Mouse (Mus musculus): ENCODE measurements at regions not wholly inside any gene's neighbourhood (a gene's known extent, or its start where the extent isn't known, plus 50 kb on each side); places are given as distances from the start of the nearest gene placed in this dataset.

GRCm38 (mm10) chrX:13014051-13014450, 57.2 kb upstream of the Usp9x start:
- H3K9me3 ChIP-seq = no peaks in the 10 kb centered on the region
- H3K27me3 ChIP-seq (replicated peaks) = no peaks in the 10 kb centered on the region
- ATAC-seq (replicated peaks) = no peak
- no peak overlapping the region for H3K4me2 ChIP-seq
- 69% methylated on average over 3 of the region's 3 CpGs for WGBS
- no peaks in the 10 kb centered on the region for H3K4me1 ChIP-seq
- no peak overlapping the region for H3K4me3 ChIP-seq
- H3K36me3 ChIP-seq (replicated peaks) = no peaks in the 10 kb centered on the region
- no peak overlapping the region for H3K9ac ChIP-seq
- no peak overlapping the region for H3K27ac ChIP-seq

DNA sequence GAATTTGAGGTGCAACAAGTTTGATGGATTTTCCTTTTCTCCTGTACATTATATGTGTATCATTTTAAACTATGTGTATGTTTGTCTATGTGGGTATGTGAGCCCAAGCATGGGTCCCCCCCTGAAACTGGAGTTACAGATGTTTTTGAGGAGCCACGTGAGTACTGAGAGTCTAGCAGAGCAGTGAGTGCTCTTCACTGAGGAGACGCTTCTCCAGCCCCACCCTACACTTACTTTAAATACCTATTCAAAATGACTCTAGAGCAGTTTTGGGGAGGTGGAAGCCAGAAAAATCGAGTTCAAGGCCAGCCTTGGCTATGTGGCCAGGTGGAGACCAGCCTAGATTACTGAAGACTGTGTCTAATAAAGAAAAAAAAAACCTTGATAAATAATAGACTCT, 58.2 kb upstream of the Usp9x start:
- Histone ChIP-seq H3K9me3 (no peaks in the 10 kb centered on the region), H3K36me3 (replicated peaks) (no peaks in the 10 kb centered on the region), H3K4me3 (no peak overlapping the region), H3K4me1 (no peaks in the 10 kb centered on the region), H3K4me2 (no peak overlapping the region), H3K9ac (no peak overlapping the region), H3K27ac (no peak overlapping the region), H3K27me3 (replicated peaks) (no peaks in the 10 kb centered on the region)
- no peak for ATAC-seq (replicated peaks)
- WGBS = 80% methylated on average over 3 of the region's 3 CpGs

DNA sequence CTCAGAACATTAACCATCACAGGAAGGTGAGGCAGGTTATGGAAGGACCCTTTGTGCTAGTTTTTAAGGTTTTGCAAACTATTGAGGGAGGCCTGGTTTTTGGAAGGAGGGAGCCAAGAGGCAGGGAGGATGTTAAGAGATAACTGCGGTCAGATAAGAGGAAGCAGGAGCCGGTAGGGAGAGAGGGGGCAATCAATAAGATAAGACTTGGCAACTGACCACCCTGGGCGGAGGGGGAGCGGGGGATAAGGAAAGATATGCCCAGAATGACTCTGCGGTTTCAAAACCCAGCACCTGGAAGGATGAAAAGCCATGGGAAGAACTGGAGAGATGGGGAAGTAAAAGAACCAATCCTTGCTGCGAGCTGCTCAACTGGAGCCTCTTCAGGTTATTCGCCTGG, 80.5 kb upstream of the Usp9x start:
- H3K27ac ChIP-seq = no peak overlapping the region

DNA sequence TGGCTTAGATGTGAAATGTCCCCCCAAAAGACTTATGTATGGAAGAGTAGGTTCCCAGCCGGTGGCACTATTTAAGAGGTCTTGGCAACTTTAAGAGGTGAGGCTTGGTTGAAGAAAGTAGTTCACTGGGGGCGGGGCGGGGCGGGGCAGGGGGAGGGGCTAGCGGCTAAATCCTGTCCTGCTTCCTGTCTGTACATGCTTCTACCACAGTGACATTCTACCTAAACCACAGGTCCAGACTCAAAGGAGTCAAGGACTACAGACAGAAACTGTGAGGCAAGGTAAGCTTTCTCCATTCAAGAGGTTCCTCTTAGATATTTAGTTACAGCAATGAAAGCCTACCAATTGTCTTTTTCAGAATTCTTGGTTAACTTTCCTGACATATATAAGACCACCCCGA, 93.6 kb upstream of the Usp9x start:
- Histone ChIP-seq H3K4me3 (no peak overlapping the region), H3K4me2 (no peak overlapping the region), H3K4me1 (no peaks in the 10 kb centered on the region), H3K9ac (no peak overlapping the region), H3K36me3 (replicated peaks) (no peaks in the 10 kb centered on the region), H3K27me3 (replicated peaks) (no peaks in the 10 kb centered on the region), H3K27ac (no peak overlapping the region), H3K9me3 (no peaks in the 10 kb centered on the region)
- ATAC-seq (replicated peaks) = no peak
- WGBS = 67% methylated on average over 6 of the region's 6 CpGs

More for the DNA sequence above, 80.5 kb upstream of the Usp9x start:
- Histone ChIP-seq H3K4me2 (no peak overlapping the region), H3K9me3 (no peaks in the 10 kb centered on the region), H3K4me1 (no peaks in the 10 kb centered on the region), H3K36me3 (replicated peaks) (no peaks in the 10 kb centered on the region), H3K4me3 (no peak overlapping the region), H3K9ac (no peak overlapping the region), H3K27me3 (replicated peaks) (no peaks in the 10 kb centered on the region)
- no peak for ATAC-seq (replicated peaks)
- 88% methylated on average over 7 of the region's 7 CpGs for WGBS

DNA sequence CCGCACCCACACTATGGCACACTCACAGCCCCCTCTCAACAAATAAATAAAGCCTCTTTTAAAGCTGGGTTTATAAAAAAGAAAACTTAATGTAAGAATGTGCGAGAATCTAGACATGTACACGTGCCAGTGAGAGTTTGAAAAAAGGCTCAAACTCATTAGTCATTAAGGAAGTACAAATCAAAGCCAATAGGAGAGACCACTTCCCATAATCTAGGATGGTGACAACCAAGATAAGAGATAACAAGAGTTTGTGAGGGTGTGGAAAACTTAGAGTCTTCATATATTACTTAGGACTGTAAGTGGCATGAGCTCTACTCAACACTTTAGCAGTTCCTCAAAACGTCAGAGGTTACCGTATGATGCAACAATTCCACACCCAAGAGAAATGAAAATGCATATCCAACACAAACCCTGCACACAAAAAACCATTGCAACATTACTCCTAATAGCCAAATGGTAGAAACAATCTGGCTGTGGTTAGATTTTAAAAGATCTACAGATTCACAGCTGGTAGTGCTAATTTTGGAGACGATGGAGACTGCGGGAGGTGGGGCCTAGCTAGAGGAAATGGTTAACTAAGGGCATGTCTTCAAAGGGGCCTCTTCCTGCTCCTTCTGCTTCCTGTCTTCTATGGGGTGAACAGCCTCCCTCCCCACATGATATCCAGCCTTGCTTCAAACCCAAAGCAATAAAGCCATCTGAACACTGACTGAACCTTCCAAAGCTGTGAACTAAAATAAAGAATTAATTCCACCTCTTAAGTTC, 102.1 kb upstream of the Usp9x start:
- H3K4me2 ChIP-seq = no peak overlapping the region
- no peaks in the 10 kb centered on the region for H3K4me1 ChIP-seq
- 87% methylated on average over 7 of the region's 7 CpGs for WGBS
- no peak overlapping the region for H3K9ac ChIP-seq
- no peaks in the 10 kb centered on the region for H3K27me3 ChIP-seq (replicated peaks)
- H3K27ac ChIP-seq = no peak overlapping the region
- no peaks in the 10 kb centered on the region for H3K36me3 ChIP-seq (replicated peaks)
- H3K4me3 ChIP-seq = no peak overlapping the region
- H3K9me3 ChIP-seq = no peaks in the 10 kb centered on the region
- no peak for ATAC-seq (replicated peaks)

GRCm38 (mm10) chrX:12959467-12960314, 111.6 kb upstream of the Usp9x start:
- Histone ChIP-seq H3K4me3 (no peak overlapping the region), H3K27ac (no peak overlapping the region), H3K9ac (no peak overlapping the region), H3K27me3 (replicated peaks) (no peaks in the 10 kb centered on the region), H3K36me3 (replicated peaks) (no peaks in the 10 kb centered on the region), H3K4me2 (no peak overlapping the region), H3K9me3 (no peaks in the 10 kb centered on the region), H3K4me1 (no peaks in the 10 kb centered on the region)
- 61% methylated on average over 11 of the region's 11 CpGs for WGBS
- no peak for ATAC-seq (replicated peaks)

- 44% methylated on average over 2 of the region's 2 CpGs for WGBS
- ATAC-seq (replicated peaks) = no peak
Measured at GRCm38 (mm10) chrX:12958873-12959272, 112.4 kb upstream of the Usp9x start.

GRCm38 (mm10) chrX:12950928-12951660, 120.2 kb upstream of the Usp9x start:
- no peaks in the 10 kb centered on the region for H3K4me1 ChIP-seq
- no peaks in the 10 kb centered on the region for H3K27me3 ChIP-seq (replicated peaks)
- no peak overlapping the region for H3K9ac ChIP-seq
- H3K36me3 ChIP-seq (replicated peaks) = no peaks in the 10 kb centered on the region
- H3K4me3 ChIP-seq = no peak overlapping the region
- H3K27ac ChIP-seq = no peak overlapping the region
- WGBS = 78% methylated on average over 5 of the region's 7 CpGs
- no peaks in the 10 kb centered on the region for H3K9me3 ChIP-seq
- no peak for ATAC-seq (replicated peaks)
- H3K4me2 ChIP-seq = no peak overlapping the region

More at GRCm38 (mm10) chrX:12958873-12959272, 112.4 kb upstream of the Usp9x start:
- Histone ChIP-seq H3K36me3 (replicated peaks) (no peaks in the 10 kb centered on the region), H3K27me3 (replicated peaks) (no peaks in the 10 kb centered on the region), H3K4me2 (no peak overlapping the region), H3K9ac (no peak overlapping the region), H3K4me3 (no peak overlapping the region), H3K9me3 (no peaks in the 10 kb centered on the region), H3K4me1 (no peaks in the 10 kb centered on the region), H3K27ac (no peak overlapping the region)

- ATAC-seq (replicated peaks) = no peak
- no peak overlapping the region for H3K27ac ChIP-seq
- H3K4me3 ChIP-seq = no peak overlapping the region
- H3K36me3 ChIP-seq (replicated peaks) = no peaks in the 10 kb centered on the region
- no peaks in the 10 kb centered on the region for H3K27me3 ChIP-seq (replicated peaks)
- H3K4me2 ChIP-seq = no peak overlapping the region
- H3K9ac ChIP-seq = no peak overlapping the region
- H3K4me1 ChIP-seq = no peaks in the 10 kb centered on the region
- H3K9me3 ChIP-seq = no peaks in the 10 kb centered on the region
- WGBS = 94% methylated on average over 5 of the region's 5 CpGs
Measured at GRCm38 (mm10) chrX:12942451-12942850, 128.8 kb upstream of the Usp9x start.

DNA sequence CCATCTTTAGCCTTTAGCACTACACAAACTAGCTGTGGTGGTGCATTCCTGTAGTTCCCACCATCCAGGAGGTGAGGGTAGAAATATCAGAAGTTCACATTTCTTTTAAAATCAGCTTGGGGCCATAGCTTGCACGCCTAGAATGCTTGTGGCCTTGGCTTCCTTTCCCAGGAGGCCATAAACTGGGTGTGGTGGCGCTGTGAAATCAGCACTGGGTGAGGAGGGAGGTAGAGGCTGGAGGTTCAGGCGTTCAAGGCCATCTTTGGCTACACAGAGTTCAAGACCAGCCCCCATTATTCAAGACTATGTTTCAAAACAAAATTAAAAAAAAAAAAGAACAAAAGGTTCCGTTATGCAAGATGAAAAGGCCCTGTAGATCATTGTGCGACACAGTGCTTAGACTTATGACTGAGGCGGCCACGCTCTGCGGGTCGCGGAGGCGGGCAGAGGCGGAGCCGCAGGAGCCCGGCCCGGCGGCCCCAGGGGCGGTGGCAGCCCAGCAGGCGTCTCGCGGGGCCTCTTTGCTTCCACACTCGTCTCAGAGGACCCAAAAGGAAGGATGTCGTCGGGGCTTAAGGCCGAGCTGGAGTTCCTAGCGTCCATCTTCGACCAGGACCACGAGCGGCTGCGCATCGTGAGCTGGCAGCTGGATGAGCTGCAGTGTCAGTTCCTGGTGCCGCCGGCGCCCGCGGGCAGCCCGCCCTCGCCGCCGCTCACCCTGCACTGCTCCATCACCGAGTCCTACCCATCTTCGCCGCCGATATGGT, 134.7 kb upstream of the Usp9x start:
- H3K4me3 ChIP-seq = peak overlapping the region; percentile 42
- WGBS = 27% methylated on average over 43 of the region's 43 CpGs
- H3K4me2 ChIP-seq = peak overlapping the region; percentile 60
- no peaks in the 10 kb centered on the region for H3K27me3 ChIP-seq (replicated peaks)
- ATAC-seq (replicated peaks) = peak; percentile 89
- H3K36me3 ChIP-seq (replicated peaks) = no peaks in the 10 kb centered on the region
- H3K9ac ChIP-seq = peak overlapping the region; percentile 34; the same call in 1 of the 2 replicates
- H3K27ac ChIP-seq = no peak overlapping the region
- no peaks in the 10 kb centered on the region for H3K4me1 ChIP-seq
- H3K9me3 ChIP-seq = no peaks in the 10 kb centered on the region

DNA sequence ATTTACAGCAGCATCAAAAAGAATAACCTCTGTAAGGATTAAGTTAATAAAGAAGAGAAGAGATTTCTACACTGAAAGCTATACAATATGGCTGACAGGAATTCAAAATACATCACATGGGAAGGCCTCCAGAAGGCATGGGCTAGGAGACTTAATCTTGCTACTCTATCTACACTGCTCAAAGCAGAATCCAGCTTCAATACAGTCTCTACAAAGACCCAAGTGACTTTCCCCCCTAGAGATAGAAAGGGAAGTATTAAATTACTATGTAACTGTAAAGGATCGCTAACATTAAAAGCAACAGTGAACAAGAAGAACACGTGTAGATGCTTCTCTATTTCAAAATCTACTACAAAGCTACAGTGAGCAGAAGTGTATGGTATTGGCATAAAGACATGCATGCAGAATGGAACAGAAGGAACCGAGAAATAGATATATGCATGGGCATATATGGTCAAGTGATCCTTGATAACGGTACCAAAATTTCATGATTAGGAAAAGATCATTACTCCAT, 137.9 kb upstream of the Usp9x start:
- 91% methylated on average over 4 of the region's 4 CpGs for WGBS

More for the DNA sequence above, 137.9 kb upstream of the Usp9x start:
- no peak for ATAC-seq (replicated peaks)
- H3K27ac ChIP-seq = no peak overlapping the region
- no peaks in the 10 kb centered on the region for H3K27me3 ChIP-seq (replicated peaks)
- no peaks in the 10 kb centered on the region for H3K4me1 ChIP-seq
- H3K36me3 ChIP-seq (replicated peaks) = no peaks in the 10 kb centered on the region
- H3K9me3 ChIP-seq = no peaks in the 10 kb centered on the region
- no peak overlapping the region for H3K4me2 ChIP-seq
- H3K4me3 ChIP-seq = no peak overlapping the region
- H3K9ac ChIP-seq = no peak overlapping the region

Data from midbrain, embryonic 15.5 days (tissue).